Mouse (Mus musculus) heart, embryonic 16.5 days (tissue): ENCODE data around the gene Lrrc75a. TPM values are rescaled to one million over a fixed set of nuclear protein-coding genes. Genes with fewer than 3 reads are reported as not detected.

Source experiments
- ATAC-seq: fragments of 200-750 bp; cut with Nextera tagmentation; replicated peaks from 2 replicates; pipeline ENCODE4 v1.8.0; 2017; ENCODE audit warnings: moderate number of reproducible peaks; ENCODE audit not compliant: insufficient read depth, low FRiP score; ENCODE audit errors: extremely low read depth
- H3K27ac ChIP-seq: fragments of 300-500 bp; sonication (generic); 2 replicates; pipeline ENCODE4 v1.5.1; 2014; ENCODE audit warnings: mild to moderate bottlenecking, low read length, control low read depth, moderate library complexity
- H3K27me3 ChIP-seq: fragments of 300-500 bp; sonication (generic); 2 replicates; pipeline ENCODE4 v1.6.1; 2014; ENCODE audit warnings: low read length, mixed read lengths; ENCODE audit not compliant: control insufficient read depth, insufficient read depth
- H3K36me3 ChIP-seq: fragments of 300-500 bp; sonication (generic); 2 replicates; pipeline ENCODE4 v1.6.1; 2014; ENCODE audit not compliant: control insufficient read depth, insufficient read depth
- H3K4me1 ChIP-seq: fragments of 300-500 bp; sonication (generic); 2 replicates; pipeline ENCODE4 v1.6.1; 2014; ENCODE audit warnings: low read length, mixed read lengths; ENCODE audit not compliant: control insufficient read depth, insufficient read depth
- H3K4me2 ChIP-seq: fragments of 300-500 bp; sonication (generic); 2 replicates; pipeline ENCODE4 v1.6.1; 2014; ENCODE audit warnings: low read depth, mild to moderate bottlenecking, control low read depth, low read length
- H3K4me3 ChIP-seq: fragments of 300-500 bp; sonication (generic); 2 replicates; pipeline ENCODE4 v1.5.1; 2014; ENCODE audit warnings: mild to moderate bottlenecking, control low read depth, low read length
- H3K9ac ChIP-seq: fragments of 300-500 bp; sonication (generic); 2 replicates; pipeline ENCODE4 v1.6.1; 2014; ENCODE audit warnings: low read length, control low read depth
- H3K9me3 ChIP-seq: fragments of 300-500 bp; sonication (generic); replicated peaks from 2 replicates; pipeline ENCODE4 v1.6.1; 2016; ENCODE audit warnings: low read length; ENCODE audit not compliant: control insufficient read depth
- polyA plus RNA-seq: library from polyadenylated mRNA; unstranded; fragments of >200 nt; fragmentation: Nextera tagmentation; extraction: Ambion mirVana; gene quantifications from 2 replicates; pipeline ENCODE4 v1.2.1, GENCODE M21; 2015

The Lrrc75a gene
- polyA plus RNA-seq, 1 experiment from 2014 or later: 11.4 TPM

- H3K36me3 ChIP-seq: peaks cover 17% of the 10 kb centered on the region
- H3K27me3 ChIP-seq: no peaks in the 10 kb centered on the region
- H3K27ac ChIP-seq: no peak overlapping the region; the same call in 1 of the 2 replicates
- ATAC-seq: no peak
- peak overlapping the region; percentile 96 for H3K4me2 ChIP-seq
- no peaks in the 10 kb centered on the region for H3K9me3 ChIP-seq
- H3K4me3 ChIP-seq: peak overlapping the region; percentile 4; the same call in 1 of the 2 replicates
- peaks cover 27% of the 10 kb centered on the region for H3K4me1 ChIP-seq
- no peak overlapping the region for H3K9ac ChIP-seq
Measured at GRCm38 (mm10) chr11:62554934-62555517, 93.3 kb downstream of the Lrrc75a start.

Other genes with a start within 250 kb of the Lrrc75a start
- 6.3 and 7.2 TPM in 2 replicates for gene Pigl, start 190.1 kb downstream of the Lrrc75a start, polyA plus RNA-seq
- 72.0 and 106 TPM in 2 replicates for gene Ncor1, start 190.0 kb downstream of the Lrrc75a start, polyA plus RNA-seq
- gene Cenpv, start 109.3 kb downstream of the Lrrc75a start, polyA plus RNA-seq: 18.0 and 21.4 TPM in 2 replicates
- gene Ubb, start 97.4 kb downstream of the Lrrc75a start, polyA plus RNA-seq: 2,482 and 2,483 TPM in 2 replicates
- 6.1 and 6.8 TPM in 2 replicates for gene Trpv2, start 74.0 kb downstream of the Lrrc75a start, polyA plus RNA-seq
- gene Mmgt2, start 141 bp upstream of the Lrrc75a start, polyA plus RNA-seq: 48.8 and 49.0 TPM in 2 replicates
- 3.9 and 4.1 TPM in 2 replicates for gene Zfp287, start 83.4 kb upstream of the Lrrc75a start, polyA plus RNA-seq
- not detected in 2 replicates for gene Gm10428, start 104.6 kb upstream of the Lrrc75a start, polyA plus RNA-seq
- 8.7 and 8.9 TPM in 2 replicates for gene Zfp286, start 140.9 kb upstream of the Lrrc75a start, polyA plus RNA-seq
- gene Trim16, start 171.7 kb upstream of the Lrrc75a start, polyA plus RNA-seq: 5.8 and 6.9 TPM in 2 replicates
- gene Fbxw10, start 198.5 kb upstream of the Lrrc75a start, polyA plus RNA-seq: 0.25 and 0.45 TPM in 2 replicates
- gene Tvp23b, start 230.9 kb upstream of the Lrrc75a start, polyA plus RNA-seq: 45.6 and 54.9 TPM in 2 replicates